Mouse (Mus musculus) forebrain, embryonic 15.5 days (tissue): ENCODE measurements around the gene E330009J07Rik. TPM values are rescaled to one million over a fixed set of nuclear protein-coding genes. Genes with fewer than 3 reads are reported as not detected.
A peak's percentile ranks its signal among the peaks of the same experiment; 100 is the strongest.

Experiments used
- ATAC-seq: fragments of 200-750 bp; cut with Nextera tagmentation; replicated peaks from 2 replicates; pipeline ENCODE4 v1.8.0; 2017; ENCODE audit warnings: mild to moderate bottlenecking, moderate TSS enrichment, moderate library complexity
- H3K27ac ChIP-seq: fragments of 300-500 bp; sonication (generic); replicated peaks from 2 replicates; pipeline ENCODE4 v1.5.1; 2015; ENCODE audit warnings: mild to moderate bottlenecking, inconsistent platforms
- H3K27me3 ChIP-seq: fragments of 300-500 bp; sonication (generic); 2 replicates; pipeline ENCODE4 v1.6.1; 2015; ENCODE audit warnings: inconsistent platforms
- H3K36me3 ChIP-seq: fragments of 300-500 bp; sonication (generic); 2 replicates; pipeline ENCODE4 v1.6.1; 2015; ENCODE audit warnings: mild to moderate bottlenecking, inconsistent platforms
- H3K4me1 ChIP-seq: fragments of 300-500 bp; sonication (generic); 2 replicates; pipeline ENCODE4 v1.6.1; 2015; ENCODE audit warnings: inconsistent platforms
- H3K4me2 ChIP-seq: fragments of 300-500 bp; sonication (generic); replicated peaks from 2 replicates; pipeline ENCODE4 v1.6.1; 2015; ENCODE audit warnings: mild to moderate bottlenecking, inconsistent platforms
- H3K4me3 ChIP-seq: fragments of 300-500 bp; sonication (generic); 2 replicates; pipeline ENCODE4 v1.5.1; 2015; ENCODE audit warnings: mild to moderate bottlenecking, inconsistent platforms
- H3K9ac ChIP-seq: fragments of 300-500 bp; sonication (generic); replicated peaks from 2 replicates; pipeline ENCODE4 v1.6.1; 2015; ENCODE audit warnings: mild to moderate bottlenecking, inconsistent platforms
- H3K9me3 ChIP-seq: fragments of 300-500 bp; sonication (generic); 2 replicates; pipeline ENCODE4 v1.6.1; 2016; ENCODE audit warnings: inconsistent platforms
- WGBS: fragments of 180-500 bp; shearing (Covaris S2); methylation state at CpG from one replicate; pipeline ENCODE4 v1.1.7; 2015; ENCODE audit warnings: mixed read lengths; 5-methylcytosine and 5-hydroxymethylcytosine counted together
- polyA plus RNA-seq: library from polyadenylated mRNA; unstranded; fragments of >200 nt; fragmentation: Nextera tagmentation; extraction: Ambion mirVana; gene quantifications from 2 replicates; pipeline ENCODE4 v1.2.1, GENCODE M21; 2015

E330009J07Rik gene
- 52.5 and 53.8 TPM in 2 replicates for polyA plus RNA-seq

GRCm38 (mm10) chr6:40436047-40436483, at the start of gene E330009J07Rik:
Gene E330009J07Rik, minus strand, starts transcription at chr6:40436135.
- Histone ChIP-seq H3K4me2 (peak within 1 kb of the TSS; percentile 78), H3K4me1 (peaks cover 74% of the 10 kb centered on the region), H3K9me3 (no peaks in the 10 kb centered on the region), H3K27ac (peak within 1 kb of the TSS; percentile 97), H3K4me3 (peak within 1 kb of the TSS; percentile 71), H3K36me3 (no peaks in the 10 kb centered on the region), H3K9ac (peak within 1 kb of the TSS; percentile 90), H3K27me3 (no peaks in the 10 kb centered on the region)
- ATAC-seq = peak; percentile 86
- WGBS = 1% methylated on average over 38 of the region's 38 CpGs

- no peak for ATAC-seq
- Histone ChIP-seq H3K27ac (no peak overlapping the region), H3K36me3 (peaks cover 59% of the 10 kb centered on the region), H3K27me3 (no peaks in the 10 kb centered on the region), H3K4me2 (no peak overlapping the region), H3K9ac (no peak overlapping the region), H3K4me3 (no peak overlapping the region), H3K4me1 (no peaks in the 10 kb centered on the region), H3K9me3 (no peaks in the 10 kb centered on the region)
- 93% methylated on average over 5 of the region's 5 CpGs for WGBS
Measured at GRCm38 (mm10) chr6:40482318-40482717, 46.4 kb upstream of the E330009J07Rik start.

- H3K4me1 ChIP-seq = no peaks in the 10 kb centered on the region
- no peak overlapping the region for H3K27ac ChIP-seq
- H3K36me3 ChIP-seq = peaks cover 77% of the 10 kb centered on the region
- no peak overlapping the region for H3K4me3 ChIP-seq
- H3K4me2 ChIP-seq = no peak overlapping the region
- H3K9ac ChIP-seq = no peak overlapping the region
- no peaks in the 10 kb centered on the region for H3K27me3 ChIP-seq
- ATAC-seq = no peak
- WGBS = 84% methylated on average over 1 of the region's 1 CpGs
- H3K9me3 ChIP-seq = no peaks in the 10 kb centered on the region
Measured at GRCm38 (mm10) chr6:40479705-40480104, 43.8 kb upstream of the E330009J07Rik start.

GRCm38 (mm10) chr6:40476132-40476531, 40.2 kb upstream of the E330009J07Rik start:
- WGBS = 88% methylated on average over 4 of the region's 4 CpGs
- no peaks in the 10 kb centered on the region for H3K9me3 ChIP-seq
- H3K27ac ChIP-seq = no peak overlapping the region
- H3K36me3 ChIP-seq = peaks cover 51% of the 10 kb centered on the region
- peaks cover 14% of the 10 kb centered on the region for H3K4me1 ChIP-seq
- H3K4me2 ChIP-seq = no peak overlapping the region
- no peak for ATAC-seq
- H3K9ac ChIP-seq = no peak overlapping the region
- H3K4me3 ChIP-seq = no peak overlapping the region
- no peaks in the 10 kb centered on the region for H3K27me3 ChIP-seq

GRCm38 (mm10) chr6:40471720-40472010, 35.7 kb upstream of the E330009J07Rik start:
- no peak; the same call in 1 of the 2 replicates for ATAC-seq
- Histone ChIP-seq H3K4me2 (peak overlapping the region; percentile 79), H3K9ac (peak overlapping the region; percentile 82), H3K4me3 (peak overlapping the region; percentile 69), H3K27ac (peak overlapping the region; percentile 93), H3K27me3 (no peaks in the 10 kb centered on the region), H3K36me3 (peaks cover 25% of the 10 kb centered on the region), H3K9me3 (no peaks in the 10 kb centered on the region), H3K4me1 (peaks cover 18% of the 10 kb centered on the region)
- under 1% methylated on average over 7 of the region's 7 CpGs for WGBS

- Histone ChIP-seq H3K27ac (peak within 1 kb of the TSS; percentile 93), H3K9ac (peak within 1 kb of the TSS; percentile 82), H3K4me3 (peak within 1 kb of the TSS; percentile 69), H3K4me1 (peaks cover 18% of the 10 kb centered on the region), H3K27me3 (no peaks in the 10 kb centered on the region), H3K36me3 (peaks cover 20% of the 10 kb centered on the region), H3K9me3 (no peaks in the 10 kb centered on the region), H3K4me2 (peak within 1 kb of the TSS; percentile 79)
- WGBS = under 1% methylated on average over 54 of the region's 54 CpGs
- ATAC-seq = peak; percentile 96
Measured at GRCm38 (mm10) chr6:40470916-40471719, 35.2 kb upstream of the E330009J07Rik start, which contains the start of gene Ssbp1. Gene Ssbp1, plus strand, starts transcription at chr6:40471352.

- WGBS = 48% methylated on average over 6 of the region's 6 CpGs
- Histone ChIP-seq H3K4me3 (no peak overlapping the region), H3K4me2 (no peak overlapping the region), H3K36me3 (no peaks in the 10 kb centered on the region), H3K4me1 (peaks cover 1% of the 10 kb centered on the region), H3K27ac (no peak overlapping the region), H3K9ac (no peak overlapping the region), H3K27me3 (no peaks in the 10 kb centered on the region), H3K9me3 (no peaks in the 10 kb centered on the region)
- no peak for ATAC-seq
Measured at GRCm38 (mm10) chr6:40465710-40466109, 29.8 kb upstream of the E330009J07Rik start.

- H3K9ac ChIP-seq = no peak overlapping the region
- 19% methylated on average over 7 of the region's 7 CpGs for WGBS
- H3K4me3 ChIP-seq = no peak overlapping the region
- no peak overlapping the region for H3K27ac ChIP-seq
- ATAC-seq = no peak
- no peaks in the 10 kb centered on the region for H3K27me3 ChIP-seq
- H3K9me3 ChIP-seq = no peaks in the 10 kb centered on the region
- H3K4me1 ChIP-seq = no peaks in the 10 kb centered on the region
- no peak overlapping the region for H3K4me2 ChIP-seq
- no peaks in the 10 kb centered on the region for H3K36me3 ChIP-seq
Measured at GRCm38 (mm10) chr6:40454436-40455041, 18.6 kb upstream of the E330009J07Rik start.

GRCm38 (mm10) chr6:40448626-40449025, 12.7 kb upstream of the E330009J07Rik start:
- Histone ChIP-seq H3K27me3 (no peaks in the 10 kb centered on the region), H3K4me3 (no peak overlapping the region), H3K9me3 (no peaks in the 10 kb centered on the region), H3K4me1 (no peaks in the 10 kb centered on the region), H3K36me3 (no peaks in the 10 kb centered on the region), H3K27ac (no peak overlapping the region), H3K4me2 (no peak overlapping the region), H3K9ac (no peak overlapping the region)
- no peak for ATAC-seq

- no peaks in the 10 kb centered on the region for H3K36me3 ChIP-seq
- ATAC-seq = no peak
- H3K27ac ChIP-seq = no peak overlapping the region
- no peaks in the 10 kb centered on the region for H3K9me3 ChIP-seq
- H3K9ac ChIP-seq = no peak overlapping the region
- H3K27me3 ChIP-seq = no peaks in the 10 kb centered on the region
- H3K4me2 ChIP-seq = no peak overlapping the region
- peaks cover 21% of the 10 kb centered on the region for H3K4me1 ChIP-seq
- WGBS = 36% methylated on average over 10 of the region's 10 CpGs
- H3K4me3 ChIP-seq = no peak overlapping the region
Measured at GRCm38 (mm10) chr6:40443281-40443928, 7.5 kb upstream of the E330009J07Rik start.

- Histone ChIP-seq H3K4me1 (peaks cover 30% of the 10 kb centered on the region), H3K9me3 (no peaks in the 10 kb centered on the region), H3K4me2 (no peak overlapping the region), H3K27me3 (no peaks in the 10 kb centered on the region), H3K36me3 (no peaks in the 10 kb centered on the region), H3K27ac (no peak overlapping the region), H3K4me3 (no peak overlapping the region), H3K9ac (no peak overlapping the region)
- WGBS = 41% methylated on average over 3 of the region's 3 CpGs
- no peak for ATAC-seq
Measured at GRCm38 (mm10) chr6:40441755-40442154, 5.8 kb upstream of the E330009J07Rik start.

- Histone ChIP-seq H3K27ac (0 out of 2 replicates have a peak overlapping the region, but pooled peaks have one; percentile 15), H3K9ac (no peak overlapping the region), H3K4me1 (peaks cover 34% of the 10 kb centered on the region), H3K4me2 (no peak overlapping the region), H3K4me3 (no peak overlapping the region), H3K36me3 (no peaks in the 10 kb centered on the region), H3K9me3 (no peaks in the 10 kb centered on the region), H3K27me3 (no peaks in the 10 kb centered on the region)
- 55% methylated on average over 3 of the region's 3 CpGs for WGBS
- no peak for ATAC-seq
Measured at GRCm38 (mm10) chr6:40441276-40441675, 5.3 kb upstream of the E330009J07Rik start.
